Mouse (Mus musculus) retina, postnatal 7 days (tissue): Measurements from ENCODE around the gene Mybpc3.

Source experiments
- DNase-seq: peaks from one replicate; pipeline ENCODE4 v3.0.0-alpha.2; 2012; ENCODE audit warnings: low read depth, low spot score

The Mybpc3 gene

GRCm38 (mm10) chr2:91121011-91121410 is 3.1 kb downstream of the Mybpc3 start:
- DNase-seq: no peak

DNA sequence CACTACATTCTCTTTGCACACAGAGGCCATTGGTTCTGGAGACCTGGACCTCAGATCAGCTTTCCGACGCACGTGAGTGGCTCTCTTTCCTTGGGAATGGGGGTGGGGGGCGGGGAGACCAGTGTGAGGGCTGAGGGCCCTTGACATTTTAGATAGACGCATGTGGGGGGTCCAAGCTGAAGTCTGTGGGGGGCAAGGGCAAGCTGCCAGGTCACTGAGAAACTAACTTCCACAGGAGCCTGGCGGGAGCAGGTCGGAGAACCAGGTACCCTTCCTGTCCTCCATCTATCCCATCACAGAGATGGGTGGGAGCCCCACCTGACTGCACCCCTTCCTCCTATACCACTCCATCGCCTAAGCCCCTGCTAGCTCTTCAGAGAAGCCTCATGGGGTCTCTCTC is 3.6 kb downstream of the Mybpc3 start:
- DNase-seq: no peak

DNA sequence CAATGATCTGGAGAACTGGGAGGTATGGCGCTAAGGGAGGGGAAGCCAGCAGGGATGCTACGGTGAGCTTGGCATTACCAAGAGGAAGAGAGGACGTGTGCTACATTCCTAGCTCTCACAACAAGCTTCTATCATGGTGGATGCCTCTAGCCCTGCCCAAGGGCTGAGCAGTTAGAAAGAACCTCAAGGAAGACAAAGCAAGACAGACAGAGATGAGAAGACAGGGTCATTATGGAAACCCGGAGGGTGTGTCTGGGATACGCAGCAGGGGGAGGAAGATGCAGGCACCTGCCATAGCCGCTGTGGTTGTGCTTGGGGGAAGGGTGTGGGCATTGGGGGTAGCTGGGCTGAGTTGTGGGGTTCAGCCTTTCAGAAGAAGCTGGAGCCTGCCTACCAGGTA is 5.6 kb downstream of the Mybpc3 start:
- DNase-seq: no peak

DNA sequence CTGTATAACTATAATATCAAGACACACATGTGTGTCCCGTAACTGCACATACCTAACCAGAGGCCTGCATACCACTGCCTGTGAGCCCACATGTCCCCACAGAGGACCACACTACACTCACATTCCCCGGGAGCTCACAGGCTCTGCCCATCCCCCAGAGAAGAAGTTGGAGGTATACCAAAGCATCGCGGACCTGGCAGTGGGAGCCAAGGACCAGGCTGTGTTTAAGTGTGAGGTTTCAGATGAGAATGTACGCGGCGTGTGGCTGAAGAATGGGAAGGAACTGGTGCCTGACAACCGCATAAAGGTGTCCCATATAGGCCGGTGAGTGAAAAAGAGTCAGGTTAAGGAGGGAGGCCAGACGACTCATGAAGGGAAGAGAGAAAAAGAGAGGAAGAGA is 7.2 kb downstream of the Mybpc3 start:
- DNase-seq: no peak

DNA sequence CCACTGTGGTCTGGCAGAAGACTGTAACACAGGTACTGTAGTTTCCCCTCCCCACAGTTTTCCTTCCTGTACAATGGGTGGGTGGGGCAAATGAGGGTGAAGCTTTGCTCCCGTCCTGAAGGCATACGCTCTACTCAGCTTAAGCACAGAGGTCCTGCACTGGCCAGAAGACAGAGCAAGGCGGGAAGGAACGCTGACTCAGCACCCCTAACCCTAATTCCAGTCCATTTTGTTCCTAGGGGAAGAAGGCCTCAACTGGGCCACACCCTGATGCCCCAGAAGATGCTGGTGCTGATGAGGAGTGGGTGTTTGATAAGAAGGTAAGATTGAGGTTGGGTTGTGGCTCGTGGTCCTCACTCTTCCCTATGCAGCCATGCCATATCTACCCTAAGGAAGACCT is 10.8 kb downstream of the Mybpc3 start:
- no peak for DNase-seq

DNA sequence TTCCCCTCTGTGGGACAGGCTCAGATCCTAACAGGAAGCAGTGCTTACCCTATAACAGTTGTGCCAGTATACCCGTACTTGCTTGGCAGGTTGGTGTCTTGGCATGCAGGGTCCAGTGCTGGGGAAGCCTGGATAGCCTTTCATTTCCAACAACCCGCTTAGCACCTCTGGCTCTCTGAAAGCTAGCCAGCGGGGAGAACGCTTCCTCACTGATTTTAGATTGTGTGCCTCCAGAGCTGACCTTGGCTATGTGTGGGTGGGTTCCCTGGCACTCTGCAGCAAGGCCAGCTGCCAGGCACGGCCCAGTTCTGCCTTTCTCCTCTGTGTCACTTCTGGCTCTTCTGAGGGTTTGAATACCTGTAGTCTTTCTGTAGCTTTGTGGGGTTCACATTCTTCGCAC is 12.2 kb downstream of the Mybpc3 start:
- DNase-seq: no peak

DNA sequence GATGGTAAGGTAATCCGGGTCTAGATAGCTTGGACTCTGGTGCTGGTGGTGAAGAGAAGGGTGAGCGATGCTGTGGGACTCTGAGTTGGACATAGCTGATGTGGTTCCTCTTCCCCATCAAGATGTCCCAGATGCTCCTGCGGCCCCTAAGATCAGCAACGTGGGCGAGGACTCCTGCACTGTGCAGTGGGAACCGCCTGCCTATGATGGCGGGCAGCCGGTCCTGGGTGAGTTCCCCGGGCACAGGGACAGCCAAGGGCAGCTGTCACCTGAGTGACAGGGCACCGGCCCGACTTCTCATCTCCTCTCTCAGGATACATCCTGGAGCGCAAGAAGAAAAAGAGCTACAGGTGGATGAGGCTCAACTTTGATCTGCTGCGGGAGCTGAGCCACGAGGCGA is 13.3 kb downstream of the Mybpc3 start:
- no peak for DNase-seq

DNA sequence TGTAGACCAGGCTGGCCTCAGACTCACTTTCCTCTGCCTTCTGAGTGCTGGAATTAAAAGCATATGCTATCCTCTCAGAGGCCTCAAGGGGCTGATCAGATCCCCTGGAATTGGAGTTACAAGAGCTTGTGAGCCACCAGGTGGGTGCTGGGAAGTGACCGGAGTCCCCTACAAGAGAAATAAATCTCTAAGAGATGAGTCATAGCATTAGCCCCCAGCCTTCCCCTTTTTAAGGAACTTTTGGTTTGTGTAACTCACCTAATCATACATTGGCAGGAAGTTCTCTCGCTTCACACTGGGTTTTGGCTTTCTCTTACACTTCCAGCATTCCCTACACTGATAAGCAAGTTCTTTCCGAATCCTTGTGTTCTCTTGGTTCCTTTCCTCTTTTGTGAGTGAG is 14.1 kb downstream of the Mybpc3 start:
- no peak for DNase-seq

- no peak for DNase-seq
Measured at GRCm38 (mm10) chr2:91136513-91137412, 18.8 kb downstream of the Mybpc3 start.

DNA sequence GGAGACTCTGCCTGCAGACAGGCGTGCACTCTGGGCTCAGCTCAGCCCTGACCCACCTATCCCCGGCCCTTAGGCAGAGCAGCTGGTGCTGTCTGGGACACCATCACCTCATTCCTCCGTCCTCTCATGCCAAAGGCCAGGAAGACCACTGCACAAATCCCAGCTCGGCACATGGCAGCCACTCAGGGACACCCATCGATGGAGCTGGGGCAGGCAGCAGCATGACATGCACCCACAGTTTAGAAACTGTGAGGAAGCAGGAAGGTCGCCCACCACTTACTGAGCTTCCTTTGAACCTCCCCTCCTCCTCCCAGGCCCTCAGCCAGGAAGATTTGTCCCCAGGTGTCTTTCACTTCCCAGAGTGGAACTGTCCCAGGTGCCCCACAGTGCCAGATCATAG is 19.5 kb downstream of the Mybpc3 start:
- DNase-seq: no peak

DNA sequence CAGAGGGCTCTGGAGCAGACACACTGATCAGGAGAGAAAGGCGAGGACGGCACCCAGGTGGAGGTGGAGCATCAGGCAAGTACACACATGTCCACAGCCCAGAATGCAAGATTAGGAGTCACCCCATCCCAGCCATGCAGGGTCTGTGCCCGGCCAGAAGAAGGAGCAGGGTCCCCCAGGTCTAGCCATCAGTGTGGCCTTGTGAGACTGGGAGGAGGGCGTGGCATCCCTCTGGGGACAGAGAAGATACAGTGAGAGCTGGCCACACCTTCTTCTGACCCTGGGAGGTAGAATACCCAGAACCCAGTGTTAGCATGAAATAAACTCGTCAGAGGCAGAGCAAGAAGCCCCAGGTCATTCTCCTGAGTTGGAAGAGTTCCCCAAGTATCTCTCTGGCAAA is 21.4 kb downstream of the Mybpc3 start:
- no peak for DNase-seq

GRCm38 (mm10) chr2:91139764-91140163 is 21.8 kb downstream of the Mybpc3 start:
- DNase-seq: no peak

- no peak for DNase-seq
Measured at GRCm38 (mm10) chr2:91142920-91143319, 25.0 kb downstream of the Mybpc3 start.

GRCm38 (mm10) chr2:91143401-91143800 is 25.5 kb downstream of the Mybpc3 start:
- no peak for DNase-seq

DNA sequence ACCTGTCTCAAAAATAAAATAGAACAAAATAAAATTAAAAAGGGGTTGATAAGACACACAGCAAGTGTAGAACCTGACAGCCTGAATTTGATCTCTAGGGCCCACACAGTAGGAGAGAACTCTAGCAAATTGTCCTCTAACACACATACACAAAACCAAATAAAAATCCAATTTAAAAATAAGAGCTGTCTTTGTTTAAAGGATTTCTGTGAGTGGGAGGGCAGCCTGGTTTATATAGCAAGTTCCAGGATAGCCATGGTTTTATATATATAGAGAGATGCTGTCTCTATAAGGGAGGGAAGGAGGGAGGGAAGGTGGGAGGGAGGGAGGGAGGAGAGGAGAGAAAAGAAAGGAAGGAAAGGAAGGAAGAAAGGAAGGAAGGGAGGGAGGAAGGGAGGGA is 30.2 kb downstream of the Mybpc3 start:
- DNase-seq: no peak

- no peak for DNase-seq
Measured at GRCm38 (mm10) chr2:91151331-91151730, 33.4 kb downstream of the Mybpc3 start.

DNA sequence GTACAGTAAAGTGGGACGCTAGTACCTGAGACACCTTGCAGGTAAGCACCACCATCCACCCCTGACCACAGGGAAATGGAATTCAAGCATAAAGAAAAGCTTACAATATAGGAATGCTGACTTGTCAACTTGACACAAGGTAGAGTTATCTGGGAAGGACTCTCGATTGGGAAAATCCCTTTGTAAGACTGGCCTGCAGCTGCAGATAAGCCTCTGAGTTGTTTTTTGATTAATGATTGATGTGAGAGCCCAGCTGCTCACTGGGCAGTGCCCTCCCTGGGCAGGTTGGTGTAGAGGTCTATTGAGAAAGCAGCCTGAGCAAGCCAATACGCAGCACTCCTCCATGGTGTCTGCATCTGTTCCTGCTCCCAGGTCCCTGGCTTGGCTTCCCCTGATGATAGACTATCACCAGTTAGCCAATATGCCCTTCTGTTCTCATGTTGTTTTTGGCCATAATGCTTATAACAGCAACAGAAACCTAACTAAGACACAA is 35.0 kb downstream of the Mybpc3 start:
- no peak for DNase-seq

GRCm38 (mm10) chr2:91154091-91154490 is 36.1 kb downstream of the Mybpc3 start:
- DNase-seq: no peak

GRCm38 (mm10) chr2:91157002-91157752 is 39.2 kb downstream of the Mybpc3 start:
- DNase-seq: no peak

DNA sequence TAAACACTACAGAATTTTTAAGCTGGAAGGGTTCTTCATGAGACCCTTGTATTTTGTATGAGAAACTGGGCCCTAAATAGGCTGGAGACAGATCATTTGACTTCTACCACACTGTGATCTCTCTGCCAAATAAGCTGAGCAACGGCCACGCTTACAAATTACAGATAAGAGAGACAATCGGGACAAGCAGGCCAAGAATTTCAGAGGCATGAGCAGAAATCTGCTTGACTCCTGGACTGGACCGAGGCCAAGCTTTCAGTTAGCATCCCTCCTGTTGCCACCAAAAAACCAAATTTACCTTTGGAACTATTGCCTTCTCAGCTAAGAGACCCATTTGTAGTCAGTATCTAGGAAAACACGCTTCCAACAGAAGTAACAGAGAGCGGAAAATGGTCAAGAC is 42.6 kb downstream of the Mybpc3 start:
- no peak for DNase-seq

DNA sequence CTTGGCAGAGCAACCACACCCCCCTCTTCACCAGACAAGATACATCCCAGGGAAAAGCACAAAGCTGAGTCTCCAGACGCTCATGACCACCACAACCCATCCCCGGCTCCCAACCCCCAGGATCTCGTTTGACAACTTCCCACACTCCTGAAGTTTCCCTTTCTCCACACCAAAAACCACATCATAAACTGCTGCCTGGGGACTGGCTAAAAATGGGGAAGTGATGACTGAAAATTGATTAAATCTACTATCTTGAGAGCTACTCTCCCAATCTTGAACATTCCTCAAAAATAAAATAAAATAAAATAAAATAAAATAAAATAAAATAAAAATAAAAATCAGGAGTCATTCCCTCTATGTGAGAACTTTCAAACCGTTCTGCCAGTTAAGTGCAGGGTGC is 45.0 kb downstream of the Mybpc3 start:
- no peak for DNase-seq

DNA sequence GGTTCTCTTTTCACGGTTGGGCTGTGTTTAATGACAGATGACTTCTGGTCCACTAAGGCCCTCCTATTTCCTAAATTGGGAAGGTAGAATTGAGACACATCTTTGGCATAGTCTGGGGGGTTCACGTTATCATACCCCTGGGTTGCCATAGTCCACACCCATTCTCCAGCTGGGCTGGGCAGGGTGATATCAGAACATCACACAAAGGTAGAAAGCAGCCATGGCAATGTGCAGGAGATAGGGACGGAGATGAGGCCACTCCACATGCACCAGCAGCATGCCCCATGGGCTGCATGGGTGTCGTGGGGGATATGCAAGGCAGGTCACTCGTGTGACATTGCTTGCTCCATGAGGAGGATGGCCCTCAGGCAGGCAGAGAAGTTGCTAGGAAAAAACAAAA is 45.6 kb downstream of the Mybpc3 start:
- DNase-seq: no peak

DNA sequence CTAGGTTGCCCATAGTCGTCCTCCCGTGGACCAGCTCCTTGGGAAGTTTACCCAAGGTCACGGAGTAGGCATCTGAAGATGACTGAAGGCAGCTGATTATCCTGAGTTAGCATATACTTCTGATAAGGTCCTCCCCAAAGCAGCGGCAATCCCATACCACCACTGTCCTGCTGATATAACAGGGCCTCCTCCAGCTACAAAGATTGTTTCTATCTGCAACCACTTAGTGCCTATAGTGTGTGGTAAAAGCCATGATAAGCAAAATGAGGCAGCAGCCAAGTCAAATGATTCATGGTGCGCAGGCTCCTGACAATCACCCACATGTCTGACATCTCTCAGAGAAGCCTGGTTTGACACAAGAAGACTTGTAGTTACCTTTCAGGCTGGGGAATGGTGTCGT is 47.0 kb downstream of the Mybpc3 start:
- DNase-seq: no peak
